8 mouse cellular contexts compared by ENCODE assay signal in the genomic region with DNA sequence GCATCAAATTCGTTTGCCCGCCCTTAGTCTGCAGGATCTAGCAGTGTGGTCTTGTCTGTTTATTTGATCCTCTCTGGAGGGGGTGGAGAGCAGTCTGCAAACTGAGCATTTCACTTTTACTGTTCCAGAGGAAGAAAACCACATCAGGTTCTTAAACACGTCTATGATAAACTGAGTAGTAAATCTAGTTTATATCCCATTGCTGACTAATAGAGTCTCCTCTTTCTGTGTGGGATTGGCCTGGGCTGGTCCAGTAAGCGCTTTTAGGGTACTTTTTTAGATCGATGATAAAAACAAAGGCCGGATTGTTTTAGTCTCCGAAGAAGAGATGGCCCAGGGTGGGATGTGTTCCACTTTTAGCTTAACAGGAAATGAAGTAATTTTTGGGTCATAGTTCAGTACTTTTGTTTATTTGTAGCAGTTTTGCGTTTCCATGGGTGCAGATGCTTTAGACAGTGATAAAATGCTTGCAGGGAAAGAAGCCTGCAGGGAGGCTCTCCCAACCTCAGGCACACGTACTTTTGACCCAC.
DNase-seq lines count a peak whose midpoint lies in the region; ATAC-seq lines count a peak whose summit lies in the region.

No protein-coding gene starts in this region.

- H3K27me3 ChIP-seq in liver, embryonic 12.5 days (replicated peaks), result no peaks in the 10 kb centered on the region
- H3K27me3 ChIP-seq in lung, embryonic 15.5 days, result no peaks in the 10 kb centered on the region

- peak overlapping the region; percentile 45; the same call in 1 of the 2 replicates for H3K27ac ChIP-seq in liver, embryonic 12.5 days
- H3K27ac ChIP-seq in lung, embryonic 15.5 days, result peak overlapping the region; percentile 69

- peaks cover 3% of the 10 kb centered on the region; the same call in 1 of the 2 replicates for H3K36me3 ChIP-seq in liver, embryonic 12.5 days
- no peaks in the 10 kb centered on the region for H3K36me3 ChIP-seq in lung, embryonic 15.5 days

- ATAC-seq in liver, embryonic 12.5 days, result no peak
- peak; percentile 81 for ATAC-seq in lung, embryonic 15.5 days (ENCODE audit: borderline replicate concordance, extremely low read depth, low FRiP score, low TSS enrichment)

- no peak overlapping the region for H3K4me3 ChIP-seq in liver, embryonic 12.5 days
- H3K4me3 ChIP-seq in lung, embryonic 15.5 days, result no peak overlapping the region

- H3K9ac ChIP-seq in liver, embryonic 12.5 days, result no peak overlapping the region; the same call in 1 of the 2 replicates
- no peak overlapping the region for H3K9ac ChIP-seq in lung, embryonic 15.5 days

- no peak for DNase-seq in liver
- peak; percentile 69 for DNase-seq in embryo, embryonic 10 days (ENCODE audit: low spot score)
- DNase-seq in heart, postnatal 4 days, result peak; percentile 38
- no peak for DNase-seq in urinary bladder, adult 18-20 months (ENCODE audit: low spot score in 2 of 2)
- DNase-seq in layer of hippocampus, adult 18-20 months (ENCODE audit: low spot score in 2 of 2), result no peak
- DNase-seq in right cerebral cortex, postnatal 4 days, result no peak

- no peaks in the 10 kb centered on the region for H3K9me3 ChIP-seq in liver, embryonic 12.5 days (replicated peaks)
- H3K9me3 ChIP-seq in lung, embryonic 15.5 days, result no peaks in the 10 kb centered on the region

- H3K4me2 ChIP-seq in liver, embryonic 12.5 days, result peak overlapping the region; percentile 28; the same call in 1 of the 2 replicates
- H3K4me2 ChIP-seq in lung, embryonic 15.5 days, result peak overlapping the region; percentile 23

- H3K4me1 ChIP-seq in liver, embryonic 12.5 days, result peaks cover 38% of the 10 kb centered on the region
- peaks cover 28% of the 10 kb centered on the region for H3K4me1 ChIP-seq in lung, embryonic 15.5 days

- WGBS in liver, embryonic 12.5 days (ENCODE audit: insufficient replicate concordance), result 30% methylated on average over 9 of the region's 9 CpGs
- 16% methylated on average over 9 of the region's 9 CpGs for WGBS in lung, embryonic 15.5 days

Comparison
In these comparisons a context has a peak if more than half of its experiments do, and no peak if none do; other contexts are left out.
1. DNase-seq: peak in embryo, embryonic 10 days (single experiment) and heart, postnatal 4 days (single experiment); none in liver (single experiment), urinary bladder, adult 18-20 months (0 of 2), layer of hippocampus, adult 18-20 months (0 of 2) and right cerebral cortex, postnatal 4 days (single experiment).